Comparison of ENCODE assay signal across 24 mouse cellular contexts in genomic region chr2:12956703-12957424, GRCm38 (mm10). TPM values are rescaled to one million over a fixed set of nuclear protein-coding genes. Genes with fewer than 3 reads are reported as not detected.
DNase-seq lines count a peak whose midpoint lies in the region; ATAC-seq and TF ChIP-seq lines count a peak whose summit lies in the region.
"Had no signal": no experiment of that assay in that cellular context is flagged by ENCODE, and none has a peak within 500 bp of the region (broad histone marks: within the 10 kb centered on the region; RNA-seq: fewer than 3 reads in every experiment).

No protein-coding gene starts in this region.

- peak; percentile 56 for ATAC-seq in stomach, embryonic 16.5 days (ENCODE audit: insufficient read depth, low FRiP score)
- no peak for ATAC-seq in stomach, postnatal 0 days (ENCODE audit: low FRiP score, low TSS enrichment)
- peak; percentile 96 for ATAC-seq in intestine, embryonic 15.5 days
- peak; percentile 71 for ATAC-seq in intestine, postnatal 0 days
- ATAC-seq in cerebellum, adult (ENCODE audit: insufficient number of reproducible peaks, low FRiP score, low TSS enrichment) = no peak
- ATAC-seq: forebrain, embryonic 14.5 days; forebrain, postnatal 0 days had no signal

- H3K27me3 ChIP-seq in stomach, embryonic 16.5 days (ENCODE audit: control insufficient read depth, insufficient read depth, low read length) = no peaks in the 10 kb centered on the region
- no peaks in the 10 kb centered on the region for H3K27me3 ChIP-seq in stomach, postnatal 0 days (ENCODE audit: control insufficient read depth, insufficient read depth, low read length)
- H3K27me3 ChIP-seq in intestine, embryonic 15.5 days (replicated peaks) = no peaks in the 10 kb centered on the region
- H3K27me3 ChIP-seq in intestine, postnatal 0 days (replicated peaks; ENCODE audit: control insufficient read depth, insufficient read depth, low read length) = no peaks in the 10 kb centered on the region
- H3K27me3 ChIP-seq in midbrain, embryonic 10.5 days (ENCODE audit: low read depth, poor library complexity, severe bottlenecking) = no peaks in the 10 kb centered on the region
- H3K27me3 ChIP-seq: embryonic facial prominence, embryonic 13.5 days; embryonic facial prominence, embryonic 15.5 days; forebrain, embryonic 12.5 days had no signal

- no peak for TF ChIP-seq EP300 in stomach, postnatal 0 days (optimal IDR thresholded peaks at IDR 0.05)

- H3K4me3 ChIP-seq in stomach, embryonic 16.5 days (replicated peaks; ENCODE audit: low read length) = no peak overlapping the region
- no peak overlapping the region for H3K4me3 ChIP-seq in stomach, postnatal 0 days (ENCODE audit: low read depth, low read length)
- H3K4me3 ChIP-seq in intestine, embryonic 15.5 days (replicated peaks) = no peak overlapping the region
- H3K4me3 ChIP-seq in intestine, postnatal 0 days (ENCODE audit: low read depth, low read length) = no peak overlapping the region
- H3K4me3 ChIP-seq in midbrain, embryonic 10.5 days = no peak overlapping the region
- no peak overlapping the region for H3K4me3 ChIP-seq in lung, adult 2 months (replicated peaks; ENCODE audit: extremely low read depth, low read depth, low read length)
- H3K4me3 ChIP-seq: embryonic facial prominence, embryonic 13.5 days; embryonic facial prominence, embryonic 15.5 days; erythroblast, embryonic 14.5 days; forebrain, embryonic 10.5 days; forebrain, embryonic 12.5 days had no signal

- DNase-seq in stomach, postnatal 0 days (ENCODE audit: low spot score) = no peak
- no peak for DNase-seq in midbrain, embryonic 10.5 days (ENCODE audit: low spot score)
- no peak for DNase-seq in lung, adult 2 months
- DNase-seq: adrenal gland, adult 2 months; adrenal gland, postnatal 10 days; adrenal gland, postnatal 25 days; cerebellum, adult 11-12 months; cerebellum, adult 2 months; cerebellum, adult 9-10 months; cerebellum, postnatal 10 days; cerebellum, postnatal 25 days; embryo, embryonic 11 days; forebrain, postnatal 0 days had no signal

- H3K9ac ChIP-seq in stomach, embryonic 16.5 days (ENCODE audit: low read length) = no peak overlapping the region
- no peak overlapping the region for H3K9ac ChIP-seq in stomach, postnatal 0 days (ENCODE audit: low read length)
- no peak overlapping the region for H3K9ac ChIP-seq in intestine, embryonic 15.5 days
- H3K9ac ChIP-seq in intestine, postnatal 0 days (ENCODE audit: low read depth, low read length) = no peak overlapping the region
- H3K9ac ChIP-seq: embryonic facial prominence, embryonic 13.5 days; embryonic facial prominence, embryonic 15.5 days; forebrain, embryonic 12.5 days; forebrain, postnatal 0 days had no signal

- TF ChIP-seq CTCF in stomach, postnatal 0 days (IDR thresholded peaks at IDR 0.05; ENCODE audit: low read depth) = no peak
- TF ChIP-seq CTCF in intestine, postnatal 0 days (IDR thresholded peaks at IDR 0.05; ENCODE audit: low read depth) = no peak
- TF ChIP-seq CTCF in lung, adult 2 months (IDR thresholded peaks at IDR 0.05; ENCODE audit: insufficient read depth, low read length) = no peak

- H3K9me3 ChIP-seq in stomach, embryonic 16.5 days (replicated peaks; ENCODE audit: control insufficient read depth, low read length) = no peaks in the 10 kb centered on the region
- no peaks in the 10 kb centered on the region for H3K9me3 ChIP-seq in stomach, postnatal 0 days (ENCODE audit: control insufficient read depth, low read length)
- H3K9me3 ChIP-seq in intestine, embryonic 15.5 days = no peaks in the 10 kb centered on the region
- H3K9me3 ChIP-seq in intestine, postnatal 0 days (ENCODE audit: control insufficient read depth) = no peaks in the 10 kb centered on the region
- no peaks in the 10 kb centered on the region for H3K9me3 ChIP-seq in midbrain, embryonic 10.5 days (replicated peaks)
- H3K9me3 ChIP-seq: forebrain, embryonic 10.5 days; forebrain, embryonic 12.5 days had no signal

- no peak overlapping the region for H3K27ac ChIP-seq in stomach, embryonic 16.5 days (ENCODE audit: low read length)
- no peak overlapping the region for H3K27ac ChIP-seq in stomach, postnatal 0 days (replicated peaks)
- H3K27ac ChIP-seq in intestine, embryonic 15.5 days = no peak overlapping the region
- no peak overlapping the region for H3K27ac ChIP-seq in intestine, postnatal 0 days (ENCODE audit: low read depth, low read length)
- H3K27ac ChIP-seq in midbrain, embryonic 10.5 days (replicated peaks) = no peak overlapping the region
- H3K27ac ChIP-seq: embryonic facial prominence, embryonic 13.5 days; embryonic facial prominence, embryonic 15.5 days; forebrain, embryonic 10.5 days; forebrain, embryonic 12.5 days had no signal

- no peaks in the 10 kb centered on the region for H3K36me3 ChIP-seq in stomach, embryonic 16.5 days (ENCODE audit: control insufficient read depth, insufficient read depth, low read length)
- no peaks in the 10 kb centered on the region for H3K36me3 ChIP-seq in stomach, postnatal 0 days (ENCODE audit: control insufficient read depth, insufficient read depth, low read length)
- H3K36me3 ChIP-seq in intestine, embryonic 15.5 days = no peaks in the 10 kb centered on the region
- H3K36me3 ChIP-seq in intestine, postnatal 0 days (ENCODE audit: control insufficient read depth, insufficient read depth) = no peaks in the 10 kb centered on the region
- H3K36me3 ChIP-seq in midbrain, embryonic 10.5 days = no peaks in the 10 kb centered on the region
- H3K36me3 ChIP-seq: embryonic facial prominence, embryonic 13.5 days; embryonic facial prominence, embryonic 15.5 days; forebrain, embryonic 10.5 days; forebrain, embryonic 12.5 days had no signal

- no peak for TF ChIP-seq POLR2A in lung, adult 2 months (IDR thresholded peaks at IDR 0.05; ENCODE audit: borderline replicate concordance, extremely low read depth, low read depth, low read length)

- no peaks in the 10 kb centered on the region for H3K4me1 ChIP-seq in stomach, embryonic 16.5 days (ENCODE audit: control insufficient read depth, insufficient read depth, low read length)
- H3K4me1 ChIP-seq in stomach, postnatal 0 days (replicated peaks; ENCODE audit: control insufficient read depth, insufficient read depth) = no peaks in the 10 kb centered on the region
- no peaks in the 10 kb centered on the region for H3K4me1 ChIP-seq in intestine, embryonic 15.5 days (replicated peaks)
- H3K4me1 ChIP-seq in intestine, postnatal 0 days (replicated peaks; ENCODE audit: control insufficient read depth, insufficient read depth, low read length) = no peaks in the 10 kb centered on the region
- H3K4me1 ChIP-seq in midbrain, embryonic 10.5 days = no peaks in the 10 kb centered on the region
- no peaks in the 10 kb centered on the region for H3K4me1 ChIP-seq in lung, adult 2 months (ENCODE audit: control insufficient read depth, insufficient read depth, low read length)
- H3K4me1 ChIP-seq: embryonic facial prominence, embryonic 13.5 days; embryonic facial prominence, embryonic 15.5 days; forebrain, embryonic 10.5 days; forebrain, embryonic 12.5 days had no signal

- no peak overlapping the region for H3K4me2 ChIP-seq in stomach, embryonic 16.5 days (ENCODE audit: low read depth, low read length)
- H3K4me2 ChIP-seq in stomach, postnatal 0 days (replicated peaks; ENCODE audit: low read depth) = no peak overlapping the region
- H3K4me2 ChIP-seq in intestine, embryonic 15.5 days (replicated peaks) = no peak overlapping the region
- H3K4me2 ChIP-seq in intestine, postnatal 0 days (replicated peaks; ENCODE audit: low read depth) = no peak overlapping the region
- H3K4me2 ChIP-seq: embryonic facial prominence, embryonic 13.5 days; embryonic facial prominence, embryonic 15.5 days; forebrain, embryonic 12.5 days had no signal

RNA-seq across cellular contexts. Expression of gene Pter, which starts 33.0 kb away (rescaled TPM):
- polyA plus RNA-seq in stomach, embryonic 16.5 days (2015; fragmentation: Nextera tagmentation; extraction: Ambion mirVana) = 27.5 and 29.7 TPM in 2 replicates
- polyA plus RNA-seq in stomach, postnatal 0 days (2015; fragmentation: Nextera tagmentation; extraction: Ambion mirVana) = 19.3 and 20.0 TPM in 2 replicates
- polyA plus RNA-seq in intestine, embryonic 15.5 days (2015; fragmentation: Nextera tagmentation; extraction: Ambion mirVana) = 35.0 and 38.2 TPM in 2 replicates
- polyA plus RNA-seq in intestine, postnatal 0 days (2015; fragmentation: Nextera tagmentation; extraction: Ambion mirVana) = 7.2 and 8.0 TPM in 2 replicates
- 11.3 and 15.8 TPM in 2 replicates for polyA plus RNA-seq in midbrain, embryonic 10.5 days (2016; fragmentation: Nextera tagmentation; extraction: Ambion mirVana)
- 2.2 and 3.1 TPM in 2 replicates for polyA plus RNA-seq in lung, adult 2 months (2012; rRNA removed)

RNA-seq across cellular contexts. Expression of gene C1ql3, which starts 54.7 kb away (rescaled TPM):
- 0.34 and 0.39 TPM in 2 replicates for polyA plus RNA-seq in stomach, embryonic 16.5 days (2015; fragmentation: Nextera tagmentation; extraction: Ambion mirVana)
- polyA plus RNA-seq in stomach, postnatal 0 days (2015; fragmentation: Nextera tagmentation; extraction: Ambion mirVana) = 0.19 and 0.24 TPM in 2 replicates
- 0.29 and 0.30 TPM in 2 replicates for polyA plus RNA-seq in intestine, embryonic 15.5 days (2015; fragmentation: Nextera tagmentation; extraction: Ambion mirVana)
- polyA plus RNA-seq in intestine, postnatal 0 days (2015; fragmentation: Nextera tagmentation; extraction: Ambion mirVana) = 0.75 and 0.91 TPM in 2 replicates
- polyA plus RNA-seq in midbrain, embryonic 10.5 days (2016; fragmentation: Nextera tagmentation; extraction: Ambion mirVana) = 0.51 and 0.72 TPM in 2 replicates
- polyA plus RNA-seq in lung, adult 2 months (2012; rRNA removed) = 0.06 and 0.14 TPM in 2 replicates
- polyA plus RNA-seq: adrenal gland, adult 2 months; C2C12; erythroblast, embryonic 14.5 days had no signal

Comparison
In these comparisons a context has a peak if more than half of its experiments do, and no peak if none do; other contexts are left out.
1. ATAC-seq: peak in stomach, embryonic 16.5 days (single experiment), intestine, embryonic 15.5 days (single experiment) and intestine, postnatal 0 days (single experiment); none in stomach, postnatal 0 days (single experiment) and cerebellum, adult (single experiment).